Mouse (Mus musculus) neural tube, embryonic 15.5 days (tissue): Measurements from ENCODE around the gene Hs3st3a1. TPM values are rescaled to one million over a fixed set of nuclear protein-coding genes. Genes with fewer than 3 reads are reported as not detected.

Source experiments
- ATAC-seq: fragments of 200-750 bp; cut with Nextera tagmentation; 2 replicates; pipeline ENCODE4 v1.8.0; 2017; ENCODE audit warnings: mild to moderate bottlenecking, moderate TSS enrichment, moderate library complexity; ENCODE audit not compliant: low FRiP score
- H3K27ac ChIP-seq: fragments of 300-500 bp; sonication (generic); replicated peaks from 2 replicates; pipeline ENCODE4 v1.5.1; 2015; ENCODE audit warnings: mild to moderate bottlenecking, inconsistent platforms
- H3K27me3 ChIP-seq: fragments of 300-500 bp; sonication (generic); replicated peaks from 2 replicates; pipeline ENCODE4 v1.6.1; 2015; ENCODE audit warnings: inconsistent platforms
- H3K36me3 ChIP-seq: fragments of 300-500 bp; sonication (generic); 2 replicates; pipeline ENCODE4 v1.6.1; 2015; ENCODE audit warnings: inconsistent platforms
- H3K4me1 ChIP-seq: fragments of 300-500 bp; sonication (generic); 2 replicates; pipeline ENCODE4 v1.6.1; 2015; ENCODE audit warnings: inconsistent platforms
- H3K4me2 ChIP-seq: fragments of 300-500 bp; sonication (generic); 2 replicates; pipeline ENCODE4 v1.6.1; 2015; ENCODE audit warnings: inconsistent platforms, mild to moderate bottlenecking, moderate library complexity
- H3K4me3 ChIP-seq: fragments of 300-500 bp; sonication (generic); replicated peaks from 2 replicates; pipeline ENCODE4 v1.5.1; 2015; ENCODE audit warnings: mild to moderate bottlenecking, inconsistent platforms
- H3K9ac ChIP-seq: fragments of 300-500 bp; sonication (generic); replicated peaks from 2 replicates; pipeline ENCODE4 v1.6.1; 2015; ENCODE audit warnings: mild to moderate bottlenecking, inconsistent platforms
- H3K9me3 ChIP-seq: fragments of 300-500 bp; sonication (generic); replicated peaks from 2 replicates; pipeline ENCODE4 v1.6.1; 2016; ENCODE audit warnings: inconsistent platforms
- WGBS: fragments of 180-500 bp; shearing (Covaris S2); methylation state at CpG from one replicate; pipeline ENCODE4 v1.1.7; 2015; ENCODE audit warnings: mixed read lengths; 5-methylcytosine and 5-hydroxymethylcytosine counted together
- polyA plus RNA-seq: library from polyadenylated mRNA; unstranded; fragments of >200 nt; fragmentation: Nextera tagmentation; extraction: Ambion mirVana; gene quantifications from 2 replicates; pipeline ENCODE4 v1.2.1, GENCODE M21; 2015

Gene Hs3st3a1
- polyA plus RNA-seq, 1 experiment from 2014 or later, result 1.3 TPM

GRCm38 (mm10) chr11:64562771-64563170 lies 127.6 kb downstream of the Hs3st3a1 start:
- H3K9me3 ChIP-seq, result no peaks in the 10 kb centered on the region
- H3K4me1 ChIP-seq, result no peaks in the 10 kb centered on the region
- no peaks in the 10 kb centered on the region for H3K27me3 ChIP-seq
- no peak for ATAC-seq
- no peak overlapping the region for H3K4me2 ChIP-seq
- no peak overlapping the region for H3K27ac ChIP-seq
- 56% methylated on average over 4 of the region's 4 CpGs for WGBS
- no peaks in the 10 kb centered on the region for H3K36me3 ChIP-seq
- H3K9ac ChIP-seq, result no peak overlapping the region
- no peak overlapping the region for H3K4me3 ChIP-seq

Other genes starting within 250 kb of the Hs3st3a1 start
- gene F930015N05Rik, start 1.3 kb downstream of the Hs3st3a1 start, polyA plus RNA-seq, result 1.9 and 2.5 TPM in 2 replicates